Mouse (Mus musculus) liver, postnatal 0 days (tissue): Measurements from ENCODE around the gene Clca3a2. TPM values are rescaled to one million over a fixed set of nuclear protein-coding genes. Genes with fewer than 3 reads are reported as not detected.

Experiments
- polyA plus RNA-seq: library from polyadenylated mRNA; unstranded; fragments of >200 nt; fragmentation: Nextera tagmentation; extraction: Ambion mirVana; gene quantifications from 2 replicates; pipeline ENCODE4 v1.2.1, GENCODE M21; 2015

The Clca3a2 gene
- polyA plus RNA-seq, 1 experiment from 2014 or later, result not detected

Other genes with a start within 250 kb of the Clca3a2 start
- gene Hs2st1, start 249.3 kb downstream of the Clca3a2 start, polyA plus RNA-seq, result 1.5 and 1.9 TPM in 2 replicates
- 271 and 284 TPM in 2 replicates for gene Selenof, start 249.2 kb downstream of the Clca3a2 start, polyA plus RNA-seq
- 84.8 and 91.2 TPM in 2 replicates for gene Sh3glb1, start 99.2 kb downstream of the Clca3a2 start, polyA plus RNA-seq
- gene Clca3a1, start 58.5 kb downstream of the Clca3a2 start, polyA plus RNA-seq, result 8.3 and 8.5 TPM in 2 replicates
- gene Clca3b, start 29.9 kb upstream of the Clca3a2 start, polyA plus RNA-seq, result not detected in 2 replicates
- gene Clca4b, start 113.0 kb upstream of the Clca3a2 start, polyA plus RNA-seq, result not detected in 2 replicates
- gene Clca4a, start 155.6 kb upstream of the Clca3a2 start, polyA plus RNA-seq, result not detected in 2 replicates
- not detected in 2 replicates for gene Clca1, start 213.3 kb upstream of the Clca3a2 start, polyA plus RNA-seq